Mouse (Mus musculus) megakaryocyte-erythroid progenitor cell, adult 5-6 weeks (primary cell): ENCODE measurements around the gene Gm10719. TPM values are rescaled to one million over a fixed set of nuclear protein-coding genes. Genes with fewer than 3 reads are reported as not detected.
"Not testable (repeated sequence)": the region's sequence is repeated elsewhere in the genome, so short reads cannot be mapped to it uniquely, and the experiment has no call there.

Experiments
- ATAC-seq: replicated peaks from 2 replicates; pipeline ENCODE4 v1.8.0; 2016; ENCODE audit warnings: mild to moderate bottlenecking, inconsistent platforms; ENCODE audit not compliant: severe bottlenecking, poor library complexity, low FRiP score, low TSS enrichment
- total RNA-seq, 2 experiments: library from RNA; stranded (forward) in 1 of 2; stranded (reverse) in 1 of 2; fragments of 200-1000, 215-1000 nt in 1 of 2; fragments of >200 nt in 1 of 2; fragmentation: Nextera tagmentation in 1 of 2; gene quantifications; 2 replicates each; pipeline ENCODE4 v1.2.3; 2014 to 2017

The Gm10719 gene
- total RNA-seq (2014; fragmentation: Nextera tagmentation) (1.6 and 2.3 TPM in 2 replicates), total RNA-seq (2017) (not detected in 2 replicates)

- not testable (repeated sequence) for ATAC-seq
Observed at GRCm38 (mm10) chr9:3017108-3017507, at the start of gene Gm10719. Gene Gm10719, plus strand, starts transcription at chr9:3017408.

- not testable (repeated sequence) for ATAC-seq
Observed at GRCm38 (mm10) chr9:3000445-3000972, 16.7 kb upstream of the Gm10719 start, which contains the start of gene Gm10722. Gene Gm10722, plus strand, starts transcription at chr9:3000922.

GRCm38 (mm10) chr9:3001006-3001405 is 16.2 kb upstream of the Gm10719 start:
- not testable (repeated sequence) for ATAC-seq

GRCm38 (mm10) chr9:3001948-3002659 is 15.1 kb upstream of the Gm10719 start:
- ATAC-seq: peak; percentile 48; the same call in 1 of the 2 replicates

GRCm38 (mm10) chr9:3002794-3003396 is 14.3 kb upstream of the Gm10719 start, which contains the start of gene Gm11168:
Gene Gm11168, plus strand, starts transcription at chr9:3003346.
- ATAC-seq: not testable (repeated sequence)

- peak; percentile 46 for ATAC-seq
Observed at GRCm38 (mm10) chr9:3006179-3006578, 11.0 kb upstream of the Gm10719 start.

DNA sequence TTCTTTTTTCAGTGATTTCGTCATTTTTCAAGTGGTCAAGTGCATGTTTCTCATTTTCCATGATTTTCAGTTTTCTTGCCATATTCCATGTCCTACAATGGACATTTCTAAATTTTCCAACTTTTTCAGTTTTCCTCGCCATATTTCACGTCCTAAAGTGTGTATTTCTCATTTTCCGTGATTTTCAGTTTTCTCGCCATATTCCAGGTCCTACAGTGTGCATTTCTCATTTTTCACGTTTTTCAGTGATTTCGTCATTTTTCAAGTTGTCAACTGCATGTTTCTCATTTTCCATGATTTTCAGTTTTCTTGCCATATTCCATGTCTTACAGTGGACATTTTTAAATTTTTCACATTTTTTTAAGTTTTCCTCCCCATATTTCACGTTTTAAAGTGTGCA is 10.6 kb upstream of the Gm10719 start:
- ATAC-seq: not testable (repeated sequence)

DNA sequence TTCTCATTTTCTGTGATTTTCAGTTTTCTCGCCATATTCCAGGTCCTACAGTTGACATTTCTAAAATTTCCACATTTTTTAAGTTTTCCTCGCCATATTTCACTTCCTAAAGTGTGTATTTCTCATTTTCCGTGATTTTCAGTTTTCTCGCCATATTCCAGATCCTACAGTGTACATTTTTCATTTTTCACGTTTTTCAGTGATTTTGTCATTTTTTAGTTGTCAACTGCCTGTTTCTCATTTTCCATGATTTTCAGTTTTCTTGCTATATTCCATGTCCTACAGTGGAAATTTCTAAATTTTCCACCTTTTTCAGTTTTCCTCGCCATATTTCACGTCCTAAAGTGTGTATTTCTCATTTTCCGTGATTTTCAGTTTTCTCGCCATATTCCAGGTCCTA is 9.9 kb upstream of the Gm10719 start:
- ATAC-seq: peak; percentile 40

DNA sequence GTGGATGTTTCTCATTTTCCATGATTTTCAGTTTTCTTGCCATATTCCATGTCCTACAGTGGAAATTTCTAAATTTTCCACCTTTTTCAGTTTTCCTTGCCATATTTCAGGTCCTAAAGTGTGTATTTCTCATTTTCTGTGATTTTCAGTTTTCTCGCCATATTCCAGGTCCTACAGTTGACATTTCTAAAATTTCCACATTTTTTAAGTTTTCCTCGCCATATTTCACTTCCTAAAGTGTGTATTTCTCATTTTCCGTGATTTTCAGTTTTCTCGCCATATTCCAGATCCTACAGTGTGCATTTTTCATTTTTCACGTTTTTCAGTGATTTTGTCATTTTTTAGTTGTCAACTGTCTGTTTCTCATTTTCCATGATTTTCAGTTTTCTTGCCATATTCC is 7.9 kb upstream of the Gm10719 start:
- ATAC-seq: peak; percentile 32

DNA sequence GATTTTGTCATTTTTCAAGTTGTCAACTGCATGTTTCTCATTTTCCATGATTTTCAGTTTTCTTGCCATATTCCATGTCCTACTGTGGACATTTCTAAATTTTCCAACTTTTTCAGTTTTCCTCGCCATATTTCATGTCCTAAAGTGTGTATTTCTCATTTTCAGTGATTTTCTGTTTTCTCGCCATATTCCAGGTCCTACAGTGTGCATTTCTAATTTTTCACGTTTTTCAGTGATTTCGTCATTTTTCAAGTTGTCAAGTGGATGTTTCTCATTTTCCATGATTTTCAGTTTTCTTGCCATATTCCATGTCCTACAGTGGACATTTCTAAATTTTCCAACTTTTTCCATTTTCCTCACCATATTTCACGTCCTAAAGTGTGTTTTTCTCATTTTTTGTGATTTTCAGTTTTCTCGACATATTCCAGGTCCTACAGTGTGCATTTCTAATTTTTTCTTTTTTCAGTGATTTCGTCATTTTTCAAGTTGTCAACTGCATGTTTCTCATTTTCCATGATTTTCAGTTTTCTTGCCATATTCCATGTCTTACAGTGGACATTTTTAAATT is 5.1 kb upstream of the Gm10719 start:
- ATAC-seq: peak; percentile 70

DNA sequence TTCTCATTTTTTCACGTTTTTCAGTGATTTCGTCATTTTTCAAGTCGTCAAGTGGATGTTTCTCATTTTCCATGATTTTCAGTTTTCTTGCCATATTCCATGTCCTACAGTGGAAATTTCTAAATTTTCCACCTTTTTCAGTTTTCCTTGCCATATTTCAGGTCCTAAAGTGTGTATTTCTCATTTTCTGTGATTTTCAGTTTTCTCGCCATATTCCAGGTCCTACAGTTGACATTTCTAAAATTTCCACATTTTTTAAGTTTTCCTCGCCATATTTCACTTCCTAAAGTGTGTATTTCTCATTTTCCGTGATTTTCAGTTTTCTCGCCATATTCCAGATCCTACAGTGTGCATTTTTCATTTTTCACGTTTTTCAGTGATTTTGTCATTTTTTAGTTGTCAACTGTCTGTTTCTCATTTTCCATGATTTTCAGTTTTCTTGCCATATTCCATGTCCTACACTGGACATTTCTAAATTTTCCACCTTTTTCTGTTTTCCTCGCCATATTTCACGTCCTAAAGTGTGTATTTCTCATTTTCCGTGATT is 4.4 kb upstream of the Gm10719 start, which contains the start of gene Gm10721:
Gene Gm10721, plus strand, starts transcription at position 408 of the 547 bp plus-strand sequence.
- peak; percentile 51 for ATAC-seq

DNA sequence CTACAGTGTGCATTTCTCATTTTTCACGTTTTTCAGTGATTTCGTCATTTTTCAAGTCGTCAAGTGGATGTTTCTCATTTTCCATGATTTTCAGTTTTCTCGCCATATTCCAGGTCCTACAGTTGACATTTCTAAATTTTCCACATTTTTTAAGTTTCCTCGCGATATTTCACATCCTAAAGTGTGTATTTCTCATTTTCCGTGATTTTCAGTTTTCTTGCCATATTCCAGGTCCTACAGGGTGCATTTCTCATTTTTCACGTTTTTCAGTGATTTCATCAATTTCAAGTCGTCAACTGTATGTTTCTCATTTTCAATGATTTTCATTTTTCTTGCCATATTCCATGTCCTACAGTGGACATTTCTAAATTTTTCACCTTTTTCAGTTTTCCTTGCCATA is 1.9 kb upstream of the Gm10719 start, which contains the start of gene Gm10720:
Gene Gm10720, plus strand, starts transcription at position 301 of the 400 bp plus-strand sequence.
- ATAC-seq: not testable (repeated sequence)

DNA sequence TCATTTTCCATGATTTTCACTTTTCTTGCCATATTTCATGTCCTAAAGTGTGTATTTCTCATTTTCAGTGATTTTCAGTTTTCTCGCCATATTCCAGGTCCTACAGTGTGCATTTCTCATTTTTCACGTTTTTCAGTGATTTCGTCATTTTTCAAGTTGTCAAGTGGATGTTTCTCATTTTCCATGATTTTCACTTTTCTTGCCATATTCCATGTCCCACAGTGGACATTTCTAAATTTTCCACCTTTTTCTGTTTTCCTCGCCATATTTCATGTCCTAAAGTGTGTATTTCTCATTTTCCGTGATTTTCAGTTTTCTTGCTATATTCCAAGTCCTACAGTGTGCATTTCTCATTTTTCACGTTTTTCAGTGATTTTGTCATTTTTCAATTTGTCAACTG is 1.3 kb upstream of the Gm10719 start:
- ATAC-seq: not testable (repeated sequence)

- ATAC-seq: not testable (repeated sequence)
Observed at GRCm38 (mm10) chr9:3018944-3019343, 1.7 kb downstream of the Gm10719 start.

DNA sequence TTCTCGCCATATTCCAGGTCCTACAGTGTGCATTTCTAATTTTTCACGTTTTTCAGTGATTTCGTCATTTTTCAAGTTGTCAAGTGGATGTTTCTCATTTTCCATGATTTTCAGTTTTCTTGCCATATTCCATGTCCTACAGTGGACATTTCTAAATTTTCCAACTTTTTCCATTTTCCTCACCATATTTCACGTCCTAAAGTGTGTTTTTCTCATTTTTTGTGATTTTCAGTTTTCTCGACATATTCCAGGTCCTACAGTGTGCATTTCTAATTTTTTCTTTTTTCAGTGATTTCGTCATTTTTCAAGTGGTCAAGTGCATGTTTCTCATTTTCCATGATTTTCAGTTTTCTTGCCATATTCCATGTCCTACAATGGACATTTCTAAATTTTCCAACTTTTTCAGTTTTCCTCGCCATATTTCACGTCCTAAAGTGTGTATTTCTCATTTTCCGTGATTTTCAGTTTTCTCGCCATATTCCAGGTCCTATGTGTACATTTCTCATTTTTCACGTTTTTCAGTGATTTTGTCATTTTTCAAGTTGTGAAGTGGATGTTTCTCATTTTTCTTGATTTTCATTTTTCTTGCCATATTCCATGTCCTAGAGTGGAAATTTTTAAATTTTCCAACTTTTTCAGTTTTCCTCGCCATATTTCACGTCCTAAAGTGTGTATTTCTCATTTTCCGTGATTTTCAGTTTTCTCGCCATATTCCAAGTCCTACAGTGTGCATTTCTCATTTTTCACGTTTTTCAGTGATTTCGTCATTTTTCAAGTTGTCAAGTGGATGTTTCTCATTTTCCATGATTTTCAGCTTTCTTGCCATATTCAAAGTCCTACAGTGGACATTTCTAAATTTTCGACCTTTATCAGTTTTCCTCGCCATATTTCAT is 2.9 kb downstream of the Gm10719 start:
- peak; percentile 65 for ATAC-seq

GRCm38 (mm10) chr9:3022316-3023008 is 5.3 kb downstream of the Gm10719 start:
- not testable (repeated sequence) for ATAC-seq

- ATAC-seq: not testable (repeated sequence)
Observed at GRCm38 (mm10) chr9:3023312-3023984, 6.2 kb downstream of the Gm10719 start, which contains the start of gene Gm10718. Gene Gm10718, plus strand, starts transcription at chr9:3023547.
